Mouse (Mus musculus): ENCODE results near the gene Hyal2.

Gene Hyal2

DNA sequence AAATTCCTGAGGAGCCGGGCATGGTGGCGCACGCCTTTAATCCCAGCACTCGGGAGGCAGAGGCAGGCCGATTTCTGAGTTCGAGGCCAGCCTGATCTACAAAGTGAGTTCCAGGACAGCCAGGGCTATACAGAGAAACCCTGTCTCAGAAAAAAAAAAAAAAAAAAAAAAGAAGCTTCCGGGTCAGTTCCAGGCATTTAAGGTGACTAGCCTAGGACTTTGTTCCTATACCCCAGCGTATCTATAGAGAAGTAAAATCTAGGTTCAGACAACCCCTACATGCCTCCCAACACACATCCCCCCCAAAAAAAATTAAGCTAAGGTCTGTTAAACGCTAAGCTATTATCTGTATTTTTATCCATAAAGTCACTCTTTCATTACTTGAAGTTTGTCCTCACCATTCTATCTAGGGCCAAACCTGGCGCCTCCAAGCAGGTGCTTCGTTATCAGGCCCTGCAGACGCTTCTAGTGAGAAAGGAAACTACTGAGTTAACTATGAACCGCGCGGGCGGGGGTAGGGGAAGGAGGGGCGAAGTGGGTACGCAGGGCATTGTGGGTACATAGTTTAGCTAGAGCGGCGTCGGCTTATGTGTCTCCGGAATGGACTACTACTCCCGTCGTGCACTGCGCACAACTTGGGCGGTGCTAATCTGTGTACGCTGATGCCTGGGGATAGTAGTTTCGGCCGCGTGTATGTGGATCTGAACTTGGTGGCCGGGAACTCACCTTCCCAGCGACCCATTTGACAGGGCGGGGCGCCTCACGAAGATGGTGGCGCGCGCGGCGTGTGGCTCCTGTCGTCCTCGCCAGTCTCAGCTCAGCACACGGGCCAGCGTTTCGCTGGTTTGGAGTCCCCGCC is 19.5 kb downstream of the Hyal2 start, which contains the start of gene Ifrd2:
Gene Ifrd2, plus strand, starts transcription at position 669 of the 859 bp plus-strand sequence.
- in situ Hi-C loops (cut with MboI, MseI), result no loop called here

DNA sequence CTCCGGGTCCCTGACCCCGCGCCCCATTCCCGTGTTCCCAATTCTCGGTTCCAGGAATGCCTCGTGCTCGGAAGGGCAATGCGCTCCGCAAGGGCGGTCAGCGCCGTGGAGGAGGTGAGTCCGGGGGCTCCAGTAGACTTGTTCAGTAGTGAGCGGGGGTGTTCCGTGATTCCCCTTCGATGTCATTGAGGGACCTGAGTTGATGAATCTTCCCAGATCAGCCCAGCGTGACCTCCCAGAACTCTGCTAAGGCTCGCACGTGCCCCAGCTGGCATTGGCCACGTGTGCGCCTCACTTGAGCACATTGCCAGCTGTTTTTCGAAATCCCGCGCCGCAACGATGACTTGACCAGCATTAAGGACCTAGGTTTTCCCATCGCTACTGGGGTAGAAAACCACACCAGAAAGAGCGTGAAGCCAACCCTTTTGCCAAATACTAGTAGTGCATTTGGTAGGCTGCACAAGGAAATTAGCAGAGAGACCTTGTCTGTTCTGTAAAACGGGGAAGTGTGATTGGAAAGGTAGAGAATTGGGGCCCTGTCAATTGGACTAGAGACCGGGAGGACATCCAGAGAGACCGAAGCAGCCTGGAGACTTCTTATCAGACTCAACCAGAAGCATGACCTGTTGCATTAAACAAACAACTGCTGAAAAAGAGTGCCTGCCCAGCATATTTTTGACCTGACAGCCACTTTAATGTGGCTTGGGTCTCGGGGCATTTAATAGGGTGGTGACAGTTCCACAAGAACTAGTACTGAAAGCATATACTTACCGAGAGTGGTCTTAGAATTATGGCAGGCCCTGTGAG is 20.3 kb downstream of the Hyal2 start:
- in situ Hi-C loops (cut with MboI, MseI), result no loop called here

DNA sequence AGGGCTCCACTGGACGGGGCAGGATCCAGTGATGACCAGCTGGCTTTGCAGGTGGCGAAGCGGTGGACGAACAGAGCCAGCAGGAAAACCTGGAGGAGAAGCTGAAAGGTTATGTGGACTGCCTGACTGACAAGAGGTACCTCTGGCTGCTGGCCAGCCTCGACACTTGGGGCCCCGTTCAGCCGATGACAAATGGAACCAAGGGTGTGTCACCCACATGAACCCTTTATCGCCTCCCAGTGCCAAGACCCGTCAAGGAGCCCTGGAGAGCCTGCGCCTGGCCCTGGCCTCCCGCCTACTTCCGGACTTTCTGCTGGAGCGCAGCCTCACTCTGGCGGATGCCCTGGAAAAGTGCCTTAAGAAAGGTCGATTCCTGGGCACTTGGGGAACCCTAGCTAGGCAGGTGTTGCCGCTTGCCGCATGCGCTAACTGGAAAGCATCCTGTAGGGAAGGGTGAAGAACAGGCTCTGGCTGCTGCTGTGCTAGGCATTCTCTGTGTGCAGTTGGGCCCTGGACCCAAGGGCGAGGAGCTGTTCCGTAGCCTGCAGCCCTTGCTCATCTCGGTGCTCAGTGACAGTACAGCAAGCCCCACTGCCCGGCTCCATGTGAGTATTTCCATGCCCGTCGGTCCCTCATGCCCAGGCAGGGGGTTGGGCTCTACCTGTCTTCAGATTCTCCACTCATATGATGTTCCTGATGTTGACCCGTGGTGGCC is 22.5 kb downstream of the Hyal2 start:
- in situ Hi-C loops (cut with MboI, MseI), result no loop called here

DNA sequence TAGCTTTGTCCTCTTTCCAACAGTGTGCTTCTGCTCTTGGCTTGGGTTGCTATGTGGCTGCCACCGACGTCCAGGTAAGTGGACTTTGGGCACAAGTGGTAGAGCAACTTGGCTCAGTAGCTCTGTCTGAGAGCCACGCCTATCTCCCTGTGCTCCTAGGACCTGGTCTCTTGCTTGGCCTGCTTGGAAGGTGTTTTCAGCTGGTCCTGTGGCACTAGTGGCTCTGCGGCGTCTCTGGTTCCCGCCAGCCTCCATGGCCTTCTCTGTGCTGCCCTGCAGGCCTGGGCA is 23.0 kb downstream of the Hyal2 start:
- in situ Hi-C loops (cut with MboI, MseI), result no loop called here

DNA sequence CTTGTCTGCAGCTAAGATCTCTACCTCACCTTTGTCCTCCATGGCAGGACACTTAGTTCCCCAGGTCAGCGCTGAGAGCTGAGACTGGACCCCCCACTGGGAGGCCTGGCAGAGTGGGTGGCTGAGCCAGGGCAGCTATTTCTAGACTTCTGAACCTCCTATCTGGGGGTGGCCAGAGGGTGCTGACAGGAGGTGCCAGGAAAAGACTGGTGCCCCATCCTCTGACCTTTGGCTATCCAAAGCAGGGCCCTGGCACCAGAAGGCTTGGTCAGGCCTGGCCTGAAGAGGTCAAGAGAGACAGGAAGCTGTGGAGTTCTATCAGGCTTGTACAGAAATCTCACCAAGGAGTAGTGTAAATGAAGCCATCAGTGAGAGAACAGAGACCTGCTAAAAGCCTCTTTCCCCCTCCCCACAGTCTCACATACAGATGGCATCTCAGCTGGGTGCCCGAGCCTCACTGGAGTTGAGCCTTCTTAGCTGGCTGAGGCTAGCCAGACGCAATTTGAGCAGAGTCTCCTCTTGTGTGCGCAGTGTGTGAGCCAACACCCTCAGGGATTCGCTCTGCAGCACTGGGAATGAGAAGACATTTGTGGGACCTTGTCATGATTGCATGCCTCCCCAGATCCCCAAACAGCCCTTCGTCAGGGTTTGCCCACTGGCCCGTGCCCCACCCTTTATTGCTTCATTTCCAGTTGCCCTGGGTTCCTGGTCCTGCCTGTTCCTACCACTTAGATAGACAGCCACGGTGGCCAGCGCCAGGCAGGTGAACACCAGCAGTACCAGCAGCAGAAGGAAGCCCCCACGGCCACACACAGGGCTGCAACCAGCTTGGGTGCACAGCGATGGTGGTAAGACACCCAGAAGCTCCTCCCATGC is 25.6 kb downstream of the Hyal2 start:
- in situ Hi-C loops (cut with MboI, MseI), result no loop called here

DNA sequence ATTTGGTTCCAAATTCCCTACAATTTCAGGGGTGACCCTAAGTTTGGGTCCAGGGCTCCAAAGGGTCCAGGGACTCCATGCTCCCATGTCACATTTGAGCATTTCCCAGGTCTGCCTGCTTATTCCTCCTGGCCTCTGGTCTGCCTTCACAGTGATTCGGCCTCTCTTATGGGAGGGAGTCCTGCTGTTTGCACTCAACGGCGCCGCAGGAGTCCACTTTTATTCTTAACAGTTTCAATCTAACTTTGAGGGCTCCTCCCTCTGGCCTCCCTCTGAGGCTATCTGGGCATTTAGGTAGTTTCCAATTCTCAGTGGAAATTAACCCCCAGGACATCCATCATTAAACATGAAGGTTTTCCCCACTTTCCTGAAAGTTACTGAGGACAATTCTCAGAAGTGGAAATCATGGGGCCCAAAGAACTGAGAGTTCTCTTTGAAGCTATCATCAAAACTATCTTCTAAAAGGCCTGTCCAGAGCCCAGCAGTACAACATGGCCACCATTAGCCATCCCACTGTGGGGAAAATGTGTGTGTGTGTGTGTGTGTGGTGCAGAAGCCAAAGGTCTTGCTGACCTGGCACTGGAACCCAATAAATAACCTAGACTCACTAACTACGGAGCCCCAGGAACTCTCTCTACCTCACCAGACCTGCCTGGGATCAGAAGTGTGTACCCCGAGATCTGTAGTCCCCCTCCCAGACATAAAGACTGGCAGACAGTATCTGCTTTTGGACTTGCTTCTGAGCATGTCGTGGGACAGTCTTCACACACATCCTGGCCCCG is 26.7 kb downstream of the Hyal2 start:
- in situ Hi-C loops (cut with MboI, MseI), result no loop called here

DNA sequence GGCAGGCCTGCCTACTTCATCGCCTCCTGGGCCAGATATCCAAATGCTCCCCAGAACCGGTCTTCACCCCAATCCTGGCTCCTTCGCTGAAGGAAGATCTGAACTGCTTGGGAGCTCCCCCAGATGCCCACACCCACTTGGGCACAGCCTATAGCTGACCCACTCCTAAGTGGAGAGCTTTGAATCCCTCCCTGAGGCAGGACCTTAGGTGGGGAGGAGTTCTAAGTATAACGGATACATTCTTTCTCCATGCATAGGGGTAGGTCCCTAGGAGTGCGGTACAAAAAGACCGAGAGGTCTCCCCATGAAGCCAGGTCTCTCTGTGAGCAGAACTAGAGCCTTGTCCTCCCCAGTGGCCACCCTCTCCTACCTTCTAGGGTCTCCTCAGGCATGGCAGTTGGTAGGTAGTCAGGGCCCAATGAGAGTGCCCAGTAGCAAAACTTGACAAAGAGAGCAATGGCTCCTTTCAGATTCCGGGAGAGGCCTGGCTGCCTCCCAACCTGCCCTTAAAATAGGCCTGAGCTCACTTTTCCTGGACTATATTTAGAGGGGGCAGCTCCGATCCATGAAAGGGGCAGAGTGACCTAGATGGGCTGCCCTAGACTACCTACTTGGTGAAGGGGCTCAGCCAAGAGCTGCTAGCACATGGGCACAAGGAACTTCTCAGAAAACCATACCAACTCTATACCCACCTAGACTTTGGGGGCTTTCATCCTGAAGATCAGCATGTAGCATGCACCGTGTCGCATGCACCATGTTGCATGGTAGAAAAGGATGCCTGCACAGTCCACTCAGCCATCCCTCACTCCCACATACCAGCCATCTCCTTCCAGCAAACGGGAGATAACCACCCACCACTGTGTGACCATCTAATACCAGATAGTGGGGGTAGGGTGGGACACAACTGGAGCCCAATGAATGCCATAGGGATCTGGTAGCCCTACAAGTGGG is 29.1 kb downstream of the Hyal2 start:
- in situ Hi-C loops (cut with MboI, MseI), result no loop called here

DNA sequence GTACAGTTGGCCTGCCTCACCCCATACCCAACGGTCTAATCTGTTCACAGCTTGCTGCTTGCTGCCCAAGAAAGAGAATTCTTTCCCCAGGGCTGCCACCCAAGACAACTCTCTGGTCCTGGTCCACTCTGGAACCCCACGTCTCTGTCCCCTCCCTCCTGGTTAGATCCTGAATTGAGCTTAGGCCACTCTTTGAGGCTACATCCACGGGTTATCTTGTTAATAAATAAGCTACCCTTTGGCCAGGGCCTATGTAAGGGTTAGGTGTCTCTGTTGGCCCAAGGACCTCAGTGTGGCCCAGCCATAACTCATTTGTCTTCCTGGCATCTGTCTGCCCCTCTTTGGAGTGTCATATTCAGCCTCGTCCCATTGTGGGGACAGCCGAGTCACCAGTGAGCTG is 30.6 kb downstream of the Hyal2 start:
- in situ Hi-C loops (cut with MboI, MseI), result no loop called here

DNA sequence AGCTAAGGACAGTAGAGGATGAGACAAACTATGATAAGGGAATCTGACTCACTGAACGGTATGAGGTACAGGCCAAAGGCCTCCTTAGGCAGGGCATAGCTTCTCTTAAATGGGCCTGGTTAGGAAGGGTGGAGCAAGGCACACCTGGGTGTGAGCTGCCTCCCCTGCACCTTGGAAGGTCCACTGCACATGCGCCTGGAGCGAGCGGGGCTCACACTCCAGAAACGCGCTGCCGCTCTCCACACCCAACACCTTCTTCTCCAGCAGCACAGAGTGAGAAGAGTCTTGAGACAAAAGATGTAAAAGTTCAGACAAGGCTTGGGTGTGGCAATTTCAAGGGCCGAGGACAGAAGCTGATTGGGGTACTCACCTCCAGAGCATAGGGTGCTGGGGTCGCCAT is 31.7 kb downstream of the Hyal2 start:
- in situ Hi-C loops (cut with MboI, MseI), result no loop called here

DNA sequence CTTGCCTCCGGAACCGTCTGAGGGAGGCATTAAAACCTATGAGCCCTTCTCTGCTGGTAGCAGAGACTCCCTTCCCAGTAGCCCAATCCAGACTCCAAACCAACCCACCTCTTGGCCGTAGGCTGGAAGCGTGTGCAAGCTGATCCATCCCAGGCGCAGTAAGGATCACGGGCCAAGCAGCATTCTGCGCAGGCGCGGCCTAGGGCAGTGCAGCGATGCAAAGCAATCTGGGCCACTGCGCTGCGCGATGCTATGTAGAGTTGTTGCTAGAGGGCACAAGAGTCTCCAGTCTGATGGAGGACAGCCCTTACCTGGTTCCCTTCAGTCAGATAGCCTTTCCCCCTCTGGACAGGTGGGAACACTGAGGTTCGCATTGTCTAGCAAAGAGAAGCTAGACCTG is 32.1 kb downstream of the Hyal2 start:
- in situ Hi-C loops (cut with MboI, MseI), result no loop called here

DNA sequence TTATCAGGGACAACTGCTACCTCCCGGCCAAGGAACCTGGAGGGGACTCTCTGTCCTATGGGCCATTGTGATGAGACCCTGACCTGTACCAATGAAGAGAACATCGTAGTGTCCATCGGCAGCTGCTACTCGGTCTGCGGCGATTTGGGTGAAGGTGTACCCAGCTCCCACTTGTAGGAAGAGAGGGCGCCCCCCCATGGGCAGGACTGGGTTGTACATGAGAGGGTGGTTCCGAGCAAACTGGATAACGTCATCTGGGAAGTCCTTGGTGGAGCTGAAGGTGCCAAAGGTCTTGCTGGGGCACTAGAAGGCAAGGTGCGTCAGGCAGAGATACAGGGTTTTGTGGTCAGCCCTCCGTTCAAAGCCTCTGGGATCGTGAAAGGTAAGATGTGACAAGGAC is 33.0 kb downstream of the Hyal2 start:
- in situ Hi-C loops (cut with MboI, MseI), result no loop called here

DNA sequence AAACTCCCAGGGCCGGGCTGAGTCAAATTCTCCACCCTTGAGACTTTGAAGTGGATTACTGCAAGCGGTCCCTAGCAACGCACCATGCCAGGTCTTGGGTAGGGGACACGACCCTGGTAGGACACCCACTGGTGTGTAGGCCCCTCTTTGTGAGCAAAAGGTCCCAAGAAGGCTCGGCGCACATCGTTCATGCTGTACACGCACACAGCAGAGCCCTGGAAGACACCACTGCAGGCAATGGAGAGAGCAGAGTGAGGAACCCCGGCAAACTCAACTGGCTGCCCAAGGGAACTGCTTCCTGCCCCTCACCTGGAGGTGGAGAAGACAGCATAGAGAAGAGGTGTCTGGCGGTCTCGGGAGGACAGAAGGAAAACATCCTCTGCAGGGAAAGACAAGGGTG is 33.5 kb downstream of the Hyal2 start:
- in situ Hi-C loops (cut with MboI, MseI), result no loop called here

DNA sequence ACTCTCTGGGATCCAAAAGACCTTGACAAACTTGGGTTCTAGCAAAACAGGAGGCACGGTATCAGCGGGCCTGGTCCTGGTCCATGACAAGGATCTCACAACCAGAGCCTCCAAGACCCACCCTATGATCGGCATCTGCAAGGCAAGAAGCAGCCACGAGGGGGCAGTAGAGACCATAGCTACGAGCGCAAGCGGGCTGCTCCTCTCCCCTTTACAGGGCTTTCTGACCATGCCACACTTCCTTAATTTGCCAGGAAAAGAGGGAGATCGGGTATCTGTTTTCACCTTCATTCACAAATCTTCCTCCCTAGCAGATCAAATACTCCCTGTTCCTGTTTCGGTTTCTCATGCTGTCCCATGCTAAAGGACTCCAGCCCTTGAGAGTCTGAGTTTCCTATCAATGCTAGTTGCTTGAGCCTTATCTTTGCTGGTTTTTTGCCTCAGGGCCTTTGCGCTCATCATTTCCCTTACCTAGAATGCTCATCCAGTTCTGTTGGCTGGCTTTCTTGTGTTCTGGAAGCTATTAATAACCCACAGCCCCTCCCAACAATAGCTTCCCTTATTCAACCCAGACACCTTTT is 34.4 kb downstream of the Hyal2 start:
- in situ Hi-C loops (cut with MboI, MseI), result no loop called here

DNA sequence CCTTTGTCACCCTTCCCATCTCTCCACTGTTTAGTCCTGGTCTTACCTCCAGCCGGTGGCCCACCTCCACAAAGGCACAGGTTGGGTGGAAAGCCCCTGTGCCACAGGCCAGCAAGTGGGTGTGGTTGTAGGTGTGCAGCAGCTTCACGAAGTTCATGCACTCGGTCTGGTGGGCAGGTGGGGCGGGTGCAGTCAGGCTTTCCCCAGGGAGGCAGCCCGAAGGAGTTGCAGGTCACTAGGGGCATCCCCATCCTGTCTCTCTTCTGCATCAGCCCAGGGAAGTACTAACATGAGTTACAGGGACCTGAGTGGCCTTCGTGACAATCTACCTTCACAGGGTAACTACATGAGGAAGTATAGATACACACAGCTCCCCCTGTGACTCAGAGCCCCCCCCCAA is 35.5 kb downstream of the Hyal2 start:
- in situ Hi-C loops (cut with MboI, MseI), result no loop called here

DNA sequence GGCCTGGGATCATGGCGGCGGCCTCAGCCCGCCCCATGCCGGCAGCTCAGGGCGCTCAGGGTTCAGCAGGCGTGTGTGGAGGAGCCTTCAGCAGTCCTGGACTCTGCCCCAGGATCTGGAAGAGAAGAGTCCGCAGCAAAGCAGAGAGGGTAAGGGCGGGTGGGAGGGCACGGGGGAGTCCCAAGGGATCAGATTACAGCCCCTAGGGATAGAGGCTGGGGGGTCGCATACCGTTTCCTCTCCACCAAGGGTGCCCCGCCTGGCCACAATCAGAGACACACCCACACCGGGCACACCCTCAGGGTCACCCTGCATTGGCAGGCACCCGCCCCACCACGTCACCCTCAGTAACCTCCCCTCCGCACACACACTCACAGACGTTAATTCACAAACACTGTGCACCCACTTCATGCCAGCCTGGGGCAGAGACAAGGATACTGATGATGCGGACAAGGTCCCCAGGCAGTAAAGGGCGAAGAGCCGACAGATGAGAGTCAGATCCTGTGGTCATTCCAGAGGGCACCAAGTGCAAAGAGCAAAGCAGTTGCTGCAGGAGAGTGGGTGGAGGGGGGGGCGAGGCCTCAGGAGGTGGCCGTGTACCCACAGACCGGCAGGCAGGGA is 37.4 kb downstream of the Hyal2 start:
- in situ Hi-C loops (cut with MboI, MseI), result no loop called here

DNA sequence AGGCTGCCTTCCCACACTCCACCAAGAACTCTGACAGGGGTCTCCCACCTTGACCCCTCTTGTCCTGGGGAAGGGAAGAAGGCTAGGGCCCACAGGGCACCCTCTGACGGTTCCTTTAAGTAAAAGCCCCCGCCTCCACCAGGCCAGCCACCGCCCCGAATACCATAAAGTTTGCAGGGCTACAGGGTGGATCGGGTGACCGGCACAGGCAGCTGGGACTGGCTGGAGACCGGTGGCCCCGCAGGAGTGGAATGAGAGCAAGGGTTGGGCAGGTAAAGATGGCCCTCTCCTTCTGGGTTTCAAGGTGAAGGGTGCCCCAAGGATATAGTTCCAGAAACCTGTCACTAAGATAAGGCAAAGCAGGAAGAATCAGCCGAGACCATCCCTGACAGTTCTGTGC is 38.8 kb downstream of the Hyal2 start:
- in situ Hi-C loops (cut with MboI, MseI), result no loop called here

DNA sequence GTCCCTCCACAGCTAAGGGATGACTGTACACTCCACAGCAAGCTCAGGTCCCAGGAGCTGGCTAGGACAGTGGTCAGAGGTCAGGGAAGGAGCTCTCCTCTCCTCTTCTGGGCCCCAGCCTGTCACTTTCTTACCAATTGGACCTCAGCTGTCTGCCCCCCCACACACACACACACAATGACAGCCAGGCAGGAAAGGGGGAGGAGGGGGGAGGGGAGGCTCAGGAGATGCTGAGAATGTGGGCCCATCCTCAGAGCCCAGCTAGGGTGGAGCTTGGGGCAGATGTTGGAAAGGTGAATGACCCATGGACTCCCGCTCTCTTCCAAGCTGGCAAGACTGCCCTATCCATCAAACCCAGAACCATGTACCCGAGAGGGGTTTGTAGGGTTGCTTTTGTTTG is 39.3 kb downstream of the Hyal2 start:
- in situ Hi-C loops (cut with MboI, MseI), result no loop called here

DNA sequence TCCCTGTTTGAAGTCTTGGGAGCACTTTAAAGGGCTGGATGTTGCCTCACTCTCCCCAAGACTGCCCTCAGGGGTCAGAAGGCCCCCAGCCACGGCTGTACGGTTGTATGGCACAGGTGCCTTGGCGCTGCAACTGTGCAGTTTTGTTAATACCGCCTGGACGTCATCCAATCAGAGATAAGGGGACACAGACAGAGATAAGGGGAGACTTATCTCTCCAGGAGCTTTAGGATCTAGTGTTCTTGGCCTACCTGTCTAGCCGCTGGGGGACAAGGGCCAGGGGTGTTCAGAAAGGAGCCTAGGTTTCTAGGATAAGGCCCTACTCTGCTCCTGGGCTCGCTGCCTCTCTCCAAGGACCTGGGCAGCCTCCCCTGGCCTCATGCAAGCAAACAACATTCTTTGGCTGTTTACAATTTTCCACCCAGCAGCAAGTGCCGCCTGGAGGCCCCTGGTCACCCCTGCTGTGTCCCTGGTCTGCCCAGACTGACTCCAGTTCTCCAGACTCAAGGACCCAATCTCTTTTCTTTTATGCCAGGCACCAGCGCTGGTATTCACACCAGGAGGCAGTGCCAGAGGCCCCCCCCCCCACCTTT is 40.0 kb downstream of the Hyal2 start:
- in situ Hi-C loops (cut with MboI, MseI), result no loop called here
